In genomic region chr4:125548190-125548589, GRCm38 (mm10) we compare ENCODE assay signal across 24 mouse cellular contexts. TPM values are rescaled to one million over a fixed set of nuclear protein-coding genes. Genes with fewer than 3 reads are reported as not detected.
DNase-seq lines count a peak whose midpoint lies in the region; ATAC-seq lines count a peak whose summit lies in the region.
"Had no signal": no experiment of that assay in that cellular context is flagged by ENCODE, and none has a peak within 500 bp of the region (broad histone marks: within the 10 kb centered on the region; RNA-seq: fewer than 3 reads in every experiment).

No protein-coding gene starts in this region.

- peak; percentile 12 for DNase-seq in embryonic facial prominence, embryonic 11.5 days (ENCODE audit: low spot score)
- no peak for DNase-seq in embryonic facial prominence, embryonic 10.5 days (ENCODE audit: low spot score)
- DNase-seq in ES-CJ7 (ENCODE audit: low read depth, low spot score) (peak; percentile 46), R1 (ENCODE audit: low read depth, low spot score) (peak; percentile 63), ZHBTc4 (ENCODE audit: low read depth, low spot score) (peak; percentile 53)
- no peak for DNase-seq in right cerebral cortex, adult 2 months (ENCODE audit: low spot score in 2 of 2)
- no peak for DNase-seq in embryo, embryonic 9.5 days (ENCODE audit: extremely low spot score)
- no peak for DNase-seq in hindbrain, embryonic 10.5 days (ENCODE audit: low spot score)
- DNase-seq: adrenal gland, adult 2 months; adrenal gland, adult 8-10 months; adrenal gland, postnatal 10 days; adrenal gland, postnatal 14 days; adrenal gland, postnatal 25 days; adrenal gland, postnatal 36 days; B cell, adult 2 months; cerebellum, adult 11 months; cerebellum, adult 11-12 months; cerebellum, adult 18-20 months; cerebellum, adult 2 months; cerebellum, adult 8-10 months had no signal

- 63% methylated on average over 5 of the region's 5 CpGs for WGBS in embryonic facial prominence, embryonic 11.5 days
- WGBS in embryonic facial prominence, embryonic 10.5 days: 55% methylated on average over 5 of the region's 5 CpGs
- 66% methylated on average over 5 of the region's 5 CpGs for WGBS in hindbrain, embryonic 10.5 days

- ATAC-seq in embryonic facial prominence, embryonic 11.5 days (replicated peaks; ENCODE audit: insufficient number of reproducible peaks, low FRiP score, low TSS enrichment, low read depth): no peak
- ATAC-seq: activated CD4-positive, CD25-positive, alpha-beta regulatory T cell, adult 4 months; CD4-positive, CD25-positive, alpha-beta regulatory T cell, adult 4 months; Patski had no signal

- H3K36me3 ChIP-seq in embryonic facial prominence, embryonic 11.5 days (replicated peaks; ENCODE audit: control insufficient read depth, insufficient read depth, low read depth, low read length): no peaks in the 10 kb centered on the region
- no peaks in the 10 kb centered on the region for H3K36me3 ChIP-seq in embryonic facial prominence, embryonic 10.5 days (replicated peaks)
- H3K36me3 ChIP-seq in hindbrain, embryonic 10.5 days: no peaks in the 10 kb centered on the region
- H3K36me3 ChIP-seq: G1E had no signal

- H3K9me3 ChIP-seq in embryonic facial prominence, embryonic 11.5 days (replicated peaks; ENCODE audit: control insufficient read depth, low read length): no peaks in the 10 kb centered on the region
- H3K9me3 ChIP-seq in embryonic facial prominence, embryonic 10.5 days: 0 out of 2 replicates have a peak, but pooled peaks cover 3% of the 10 kb centered on the region
- H3K9me3 ChIP-seq in hindbrain, embryonic 10.5 days: no peaks in the 10 kb centered on the region; the same call in 1 of the 2 replicates

- H3K4me3 ChIP-seq in embryonic facial prominence, embryonic 11.5 days (ENCODE audit: low read depth, low read length): no peak overlapping the region
- H3K4me3 ChIP-seq in embryonic facial prominence, embryonic 10.5 days: no peak overlapping the region
- H3K4me3 ChIP-seq in hindbrain, embryonic 10.5 days: no peak overlapping the region

- no peak overlapping the region for H3K27ac ChIP-seq in embryonic facial prominence, embryonic 11.5 days (replicated peaks; ENCODE audit: low read depth, low read length)
- no peak overlapping the region for H3K27ac ChIP-seq in embryonic facial prominence, embryonic 10.5 days (replicated peaks)
- no peak overlapping the region for H3K27ac ChIP-seq in hindbrain, embryonic 10.5 days

- H3K9ac ChIP-seq in embryonic facial prominence, embryonic 11.5 days (replicated peaks; ENCODE audit: low read length): no peak overlapping the region

- no peak overlapping the region for H3K4me2 ChIP-seq in embryonic facial prominence, embryonic 11.5 days (ENCODE audit: low read depth, low read length)

- H3K27me3 ChIP-seq in embryonic facial prominence, embryonic 11.5 days (ENCODE audit: control insufficient read depth, insufficient read depth, low read length): no peaks in the 10 kb centered on the region
- H3K27me3 ChIP-seq in embryonic facial prominence, embryonic 10.5 days (replicated peaks; ENCODE audit: low read depth, poor library complexity, severe bottlenecking): peaks cover 21% of the 10 kb centered on the region
- H3K27me3 ChIP-seq in hindbrain, embryonic 10.5 days (ENCODE audit: insufficient read depth, poor library complexity, severe bottlenecking): peaks cover 19% of the 10 kb centered on the region; the same call in 1 of the 2 replicates
- H3K27me3 ChIP-seq: Patski had no signal

- no peaks in the 10 kb centered on the region for H3K4me1 ChIP-seq in embryonic facial prominence, embryonic 11.5 days (ENCODE audit: control insufficient read depth, insufficient read depth, low read length)
- peaks cover 6% of the 10 kb centered on the region for H3K4me1 ChIP-seq in embryonic facial prominence, embryonic 10.5 days
- H3K4me1 ChIP-seq in hindbrain, embryonic 10.5 days (replicated peaks): peaks cover 24% of the 10 kb centered on the region

RNA-seq across cellular contexts. Expression of gene Grik3, which starts 57.7 kb away (rescaled TPM):
- 0.15 and 0.45 TPM in 2 replicates for polyA plus RNA-seq in embryonic facial prominence, embryonic 11.5 days (2014; fragmentation: Nextera tagmentation; extraction: Ambion mirVana)
- polyA plus RNA-seq in embryonic facial prominence, embryonic 10.5 days (2016; fragmentation: Nextera tagmentation; extraction: Ambion mirVana): 0.16 and 0.36 TPM in 2 replicates
- 0.80 and 1.1 TPM in 2 replicates for polyA plus RNA-seq in hindbrain, embryonic 10.5 days (2016; fragmentation: Nextera tagmentation; extraction: Ambion mirVana)
- polyA plus RNA-seq: activated CD4-positive, CD25-positive, alpha-beta regulatory T cell, adult 4 months; CD4-positive, CD25-positive, alpha-beta regulatory T cell, adult 4 months; G1E; Patski had no signal

Comparison
In these comparisons a context has a peak if more than half of its experiments do, and no peak if none do; other contexts are left out.
1. DNase-seq: peak in embryonic facial prominence, embryonic 11.5 days (single experiment), ES-CJ7 (single experiment), R1 (single experiment) and ZHBTc4 (single experiment); none in embryonic facial prominence, embryonic 10.5 days (single experiment), right cerebral cortex, adult 2 months (0 of 2), embryo, embryonic 9.5 days (single experiment) and hindbrain, embryonic 10.5 days (single experiment).